Mouse (Mus musculus) C2C12 (cell line): ENCODE data around the gene Paip2b.

Experiments used
- CTCF ChIP-seq: IDR thresholded peaks from one replicate; pipeline ENCODE4 v1.5.1; 2011; ENCODE audit not compliant: control insufficient read depth, insufficient read depth, insufficient read length
- FOSL1 ChIP-seq: IDR thresholded peaks from one replicate; pipeline ENCODE4 v1.8.0; 2011; ENCODE audit warnings: mild to moderate bottlenecking, low read length; ENCODE audit not compliant: poor library complexity, insufficient read depth, severe bottlenecking
- MAX ChIP-seq: IDR thresholded peaks from one replicate; pipeline ENCODE4 v1.6.1; 2011; ENCODE audit warnings: mild to moderate bottlenecking, control low read depth
- MYOG ChIP-seq: IDR thresholded peaks from one replicate; pipeline ENCODE4 v1.6.1; 2011; ENCODE audit not compliant: control insufficient read depth, insufficient read length; ENCODE audit errors: extremely low read depth
- USF1 ChIP-seq: IDR thresholded peaks from one replicate; pipeline ENCODE4 v1.6.1; 2011; ENCODE audit warnings: low read depth, mild to moderate bottlenecking, control low read depth, moderate library complexity

DNA sequence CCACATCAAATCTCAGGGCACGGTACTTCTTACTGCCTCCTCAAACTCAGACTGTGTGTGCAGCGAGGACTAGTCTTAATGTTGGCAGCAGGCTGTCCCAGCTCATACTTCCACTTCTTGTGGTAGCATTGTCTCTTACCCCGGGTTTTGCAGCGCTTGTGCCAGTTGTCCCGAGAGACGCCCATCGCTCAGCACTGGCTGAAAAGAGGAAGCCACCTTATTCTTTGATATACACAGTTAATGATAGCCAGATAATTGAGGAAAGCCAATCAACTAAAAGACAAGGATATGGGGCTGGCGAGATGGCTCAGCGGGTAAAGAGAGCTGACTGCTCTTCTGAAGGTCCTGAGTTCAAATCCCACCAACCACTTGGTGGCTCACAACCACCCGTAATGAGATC lies 13.4 kb upstream of the Paip2b start:
- TF ChIP-seq CTCF: no peak
- no peak for TF ChIP-seq MAX
- no peak for TF ChIP-seq USF1
- no peak for TF ChIP-seq MYOG
- no peak for TF ChIP-seq FOSL1
